Mouse (Mus musculus): ENCODE results near the gene H2al2a.

Gene H2al2a

GRCm38 (mm10) chr2:17996858-17997257 is at the start of gene H2al2a:
Gene H2al2a, minus strand, starts transcription at chr2:17996958.
- no peak for DNase-seq (ENCODE audit: low spot score)

- no peak for DNase-seq (ENCODE audit: low spot score)
These were observed 49.4 kb upstream of the H2al2a start for GRCm38 (mm10) chr2:18046186-18046585.

- DNase-seq (ENCODE audit: low spot score) = no peak
These were observed 49.0 kb upstream of the H2al2a start for GRCm38 (mm10) chr2:18045781-18046181.

- DNase-seq (ENCODE audit: low spot score) = no peak
These were observed 48.5 kb upstream of the H2al2a start for GRCm38 (mm10) chr2:18045143-18045780.

- no peak for DNase-seq (ENCODE audit: low spot score)
These were observed 44.6 kb upstream of the H2al2a start for GRCm38 (mm10) chr2:18041199-18041885.

GRCm38 (mm10) chr2:18040347-18041160 is 43.8 kb upstream of the H2al2a start:
- no peak for DNase-seq (ENCODE audit: low spot score)

- DNase-seq (ENCODE audit: low spot score) = no peak
These were observed 43.0 kb upstream of the H2al2a start for GRCm38 (mm10) chr2:18039566-18040290.

- DNase-seq (ENCODE audit: low spot score) = no peak
These were observed 42.2 kb upstream of the H2al2a start for GRCm38 (mm10) chr2:18038895-18039371.

GRCm38 (mm10) chr2:18038141-18038752 is 41.5 kb upstream of the H2al2a start:
- DNase-seq (ENCODE audit: low spot score) = no peak

GRCm38 (mm10) chr2:18037491-18037890 is 40.7 kb upstream of the H2al2a start, which contains the start of gene A930004D18Rik:
Gene A930004D18Rik, minus strand, starts transcription at chr2:18037737.
- DNase-seq (ENCODE audit: low spot score) = no peak

GRCm38 (mm10) chr2:18034371-18035250 is 37.9 kb upstream of the H2al2a start:
- no peak for DNase-seq (ENCODE audit: low spot score)

- DNase-seq (ENCODE audit: low spot score) = no peak
These were observed 36.7 kb upstream of the H2al2a start for GRCm38 (mm10) chr2:18033166-18034108.

- DNase-seq (ENCODE audit: low spot score) = no peak
These were observed 35.8 kb upstream of the H2al2a start for GRCm38 (mm10) chr2:18032538-18032895.

- no peak for DNase-seq (ENCODE audit: low spot score)
These were observed 35.2 kb upstream of the H2al2a start for GRCm38 (mm10) chr2:18031831-18032537.

GRCm38 (mm10) chr2:18031271-18031821 is 34.6 kb upstream of the H2al2a start:
- DNase-seq (ENCODE audit: low spot score) = no peak

GRCm38 (mm10) chr2:18030581-18030980 is 33.8 kb upstream of the H2al2a start:
- DNase-seq (ENCODE audit: low spot score) = no peak

- no peak for DNase-seq (ENCODE audit: low spot score)
These were observed 32.9 kb upstream of the H2al2a start for GRCm38 (mm10) chr2:18029656-18030055.

Data from adipocyte (in vitro differentiated cells).